ENCODE assay signal across 10 mouse cellular contexts in the genomic region with DNA sequence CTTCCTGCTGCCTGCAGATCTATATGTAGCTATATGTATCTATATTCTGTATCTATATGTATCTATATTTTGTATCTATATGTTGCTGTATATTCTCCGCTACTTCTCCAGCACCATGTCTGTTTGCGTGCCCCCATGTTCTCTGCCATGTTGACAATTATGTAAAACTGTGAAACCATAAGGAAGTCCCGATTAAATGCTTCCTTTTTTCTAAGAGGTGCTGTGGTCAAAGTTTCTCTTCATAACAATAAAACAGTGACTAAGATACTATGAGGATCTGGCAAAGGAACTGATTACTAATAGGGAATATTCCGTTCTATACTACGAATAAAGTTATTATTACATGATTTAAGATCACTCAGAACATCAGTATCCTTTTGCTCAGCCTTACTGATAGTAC.
"Had no signal": no experiment of that assay in that cellular context is flagged by ENCODE, and none has a peak within 500 bp of the region (broad histone marks: within the 10 kb centered on the region; RNA-seq: fewer than 3 reads in every experiment).

No protein-coding gene starts in this region.

- ATAC-seq: liver, postnatal 0 days; lung, postnatal 0 days; midbrain, embryonic 13.5 days; midbrain, embryonic 16.5 days had no signal

- DNase-seq: liver, embryonic 13.5 days; liver, postnatal 0 days; lung, adult 2 months; right cerebral cortex, postnatal 14 days; thymus, adult 2 months; thymus, postnatal 25 days; thymus, postnatal 4 days had no signal
